11 mouse cellular contexts compared by ENCODE assay signal in genomic region chr2:5161002-5161745, GRCm38 (mm10). TPM values are rescaled to one million over a fixed set of nuclear protein-coding genes. Genes with fewer than 3 reads are reported as not detected.
DNase-seq lines count a peak whose midpoint lies in the region; ATAC-seq lines count a peak whose summit lies in the region.
"Had no signal": no experiment of that assay in that cellular context is flagged by ENCODE, and none has a peak within 500 bp of the region (broad histone marks: within the 10 kb centered on the region; RNA-seq: fewer than 3 reads in every experiment).

No protein-coding gene starts in this region.

- no peaks in the 10 kb centered on the region for H3K27me3 ChIP-seq in liver, embryonic 11.5 days (replicated peaks; ENCODE audit: control insufficient read depth, insufficient read depth, low read length)
- H3K27me3 ChIP-seq: heart, embryonic 13.5 days; midbrain, embryonic 12.5 days had no signal

- 61% methylated on average over 11 of the region's 11 CpGs for WGBS in liver, embryonic 11.5 days

- H3K9ac ChIP-seq in liver, embryonic 11.5 days (ENCODE audit: low read depth, low read length) = no peak overlapping the region
- H3K9ac ChIP-seq: heart, embryonic 13.5 days; midbrain, embryonic 12.5 days had no signal

- peaks cover 2% of the 10 kb centered on the region; the same call in 1 of the 2 replicates for H3K4me1 ChIP-seq in liver, embryonic 11.5 days (replicated peaks; ENCODE audit: control insufficient read depth, insufficient read depth, low read length)
- H3K4me1 ChIP-seq: midbrain, embryonic 12.5 days had no signal

- no peak overlapping the region for H3K4me2 ChIP-seq in liver, embryonic 11.5 days
- H3K4me2 ChIP-seq: heart, embryonic 13.5 days; midbrain, embryonic 12.5 days had no signal

- ATAC-seq in liver, embryonic 11.5 days (replicated peaks; ENCODE audit: low FRiP score) = 0 out of 2 replicates have a peak, but pooled peaks have one; percentile 20

- no peaks in the 10 kb centered on the region for H3K36me3 ChIP-seq in liver, embryonic 11.5 days (ENCODE audit: control insufficient read depth, insufficient read depth, low read length)
- H3K36me3 ChIP-seq: heart, embryonic 13.5 days; midbrain, embryonic 12.5 days had no signal

- no peak overlapping the region for H3K4me3 ChIP-seq in liver, embryonic 11.5 days (ENCODE audit: low read depth, low read length)
- H3K4me3 ChIP-seq: heart, embryonic 13.5 days; midbrain, embryonic 12.5 days had no signal

- intact Hi-C loops in left cerebral cortex, postnatal 4 days (cut with DNase I) = no loop called here
- intact Hi-C loops in left cerebral cortex, postnatal 14 days (cut with DNase I) = no loop called here

- DNase-seq in adrenal gland, postnatal 25 days = peak; percentile 9
- no peak for DNase-seq in adrenal gland, adult 8-10 months
- peak; percentile 11 for DNase-seq in left cerebral cortex, postnatal 4 days
- no peak for DNase-seq in left cerebral cortex, postnatal 14 days (ENCODE audit: low spot score in 2 of 2)
- peak; percentile 72 for DNase-seq in NIH3T3 (ENCODE audit: low read depth)
- no peak for DNase-seq in liver, embryonic 11.5 days (ENCODE audit: low spot score)
- DNase-seq in urinary bladder, postnatal 4 days (ENCODE audit: low spot score in 2 of 2) = no peak
- DNase-seq in spleen, postnatal 4 days (ENCODE audit: low spot score in 2 of 2) = no peak
- DNase-seq: B cell, adult 2 months had no signal

- H3K27ac ChIP-seq in liver, embryonic 11.5 days (ENCODE audit: low read depth, low read length) = no peak overlapping the region
- H3K27ac ChIP-seq: heart, embryonic 13.5 days; midbrain, embryonic 12.5 days had no signal

- H3K9me3 ChIP-seq in liver, embryonic 11.5 days (ENCODE audit: control insufficient read depth, low read length) = no peaks in the 10 kb centered on the region
- H3K9me3 ChIP-seq: heart, embryonic 13.5 days; midbrain, embryonic 12.5 days had no signal

RNA-seq across cellular contexts. Expression of gene Ccdc3, which starts 23.6 kb away (rescaled TPM):
- 4.9 and 5.0 TPM in 2 replicates for total RNA-seq in adrenal gland, postnatal 25 days (2021)
- total RNA-seq in adrenal gland, adult 8-10 months (2022) = 10 to 100 TPM in 2 of 4 experiments, 1 to 10 TPM in 2; 7.9 to 30.5 (median 11.8) TPM
- 1 to 10 TPM; 6.0 to 6.8 TPM for total RNA-seq in left cerebral cortex, postnatal 4 days (2021)
- 10 to 100 TPM; 19.6 to 25.3 TPM for total RNA-seq in left cerebral cortex, postnatal 14 days (2021)
- 21.7 and 22.5 TPM in 2 replicates for polyA plus RNA-seq in liver, embryonic 11.5 days (2014; fragmentation: Nextera tagmentation; extraction: Ambion mirVana)

Comparison
In these comparisons a context has a peak if more than half of its experiments do, and no peak if none do; other contexts are left out.
1. DNase-seq: peak in adrenal gland, postnatal 25 days (single experiment), left cerebral cortex, postnatal 4 days (single experiment) and NIH3T3 (single experiment); none in adrenal gland, adult 8-10 months (single experiment), left cerebral cortex, postnatal 14 days (0 of 2), liver, embryonic 11.5 days (single experiment), urinary bladder, postnatal 4 days (0 of 2) and spleen, postnatal 4 days (0 of 2).